Mouse (Mus musculus) retina, embryonic 14.5 days (tissue): Measurements from ENCODE around the gene Jup.

ENCODE experiments used
- DNase-seq: peaks from one replicate; pipeline ENCODE4 v3.0.0-alpha.2; 2015; ENCODE audit warnings: low spot score

The Jup gene

DNA sequence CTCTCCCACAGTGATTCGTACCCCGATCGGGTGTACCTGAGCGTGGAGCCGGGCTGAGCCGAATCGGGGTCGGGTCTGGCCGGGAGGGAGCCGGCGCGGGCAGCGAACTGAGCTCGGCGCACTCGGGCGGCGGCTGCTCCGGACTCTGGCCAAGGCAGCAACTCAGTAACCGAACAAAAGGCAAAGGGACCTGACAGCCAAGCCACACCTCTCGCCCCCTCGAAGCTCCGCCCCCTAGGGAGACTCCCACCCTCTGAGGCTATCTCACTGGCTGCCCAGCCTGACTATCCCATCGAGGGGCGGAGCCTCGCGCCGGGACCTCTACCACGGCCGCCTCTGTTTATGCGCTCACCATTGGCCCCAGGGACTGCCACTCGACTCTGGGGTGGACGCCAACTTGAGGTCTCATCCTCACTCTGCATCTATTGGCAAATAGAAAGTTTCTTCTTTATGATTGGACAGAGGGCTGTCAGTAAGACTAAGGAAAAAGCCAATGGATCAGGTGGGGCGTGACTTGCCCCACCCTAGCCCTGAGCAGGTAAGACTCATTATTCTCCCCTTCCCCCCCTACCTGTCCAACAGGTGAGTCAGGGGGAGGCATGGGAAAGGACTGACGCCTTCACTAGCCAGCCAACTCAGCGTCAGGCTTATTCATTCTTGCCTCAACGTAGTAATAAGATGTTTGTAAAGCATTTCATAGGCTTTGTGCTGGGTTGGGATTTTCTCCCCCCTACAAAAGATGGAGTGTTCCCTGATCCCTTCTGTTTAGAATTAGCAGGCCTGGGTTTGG is at the start of gene Jup:
TSS of gene Jup (minus strand) at position 164 of the 790 bp plus-strand sequence.
- DNase-seq = peak; percentile 100

DNA sequence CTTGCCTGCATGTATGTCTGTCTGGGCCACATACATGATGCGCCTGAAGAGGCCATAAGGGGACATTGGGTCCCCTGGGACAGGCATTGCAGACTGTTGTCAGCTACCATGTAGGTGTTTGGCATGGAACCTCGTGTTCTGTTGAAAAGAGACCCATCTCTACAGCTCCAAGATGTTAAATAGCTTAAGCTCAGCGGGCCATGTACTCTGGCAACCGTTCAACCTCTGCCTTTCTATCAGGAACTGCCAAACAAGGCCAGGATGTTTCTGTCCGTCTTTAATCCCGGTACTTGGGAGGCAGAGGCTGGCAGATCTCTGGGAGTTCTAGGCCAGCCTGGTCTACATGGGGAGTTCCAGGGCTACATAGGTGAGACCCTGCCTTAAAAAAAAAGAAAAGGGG is 45.1 kb upstream of the Jup start:
- DNase-seq = no peak

DNA sequence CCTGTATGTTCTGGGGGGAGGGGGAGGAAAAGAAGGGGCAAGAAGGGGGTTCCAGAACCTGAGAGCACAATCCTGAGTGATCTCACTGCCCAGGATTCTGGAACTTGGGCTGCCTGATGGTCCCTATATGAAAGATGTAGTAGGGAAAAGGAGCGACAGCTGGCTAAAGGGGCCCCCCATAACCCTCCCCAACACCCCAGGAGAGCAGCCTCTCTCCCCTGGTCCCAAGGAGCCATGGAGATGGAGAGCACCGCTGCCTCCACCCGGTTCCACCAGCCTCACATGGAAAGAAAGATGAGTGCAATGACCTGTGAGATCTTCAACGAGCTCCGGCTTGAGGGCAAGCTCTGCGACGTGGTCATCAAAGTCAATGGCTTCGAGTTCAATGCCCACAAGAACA is 44.2 kb upstream of the Jup start, which contains the start of the genes Nt5c3b and Klhl10:
TSS of gene Nt5c3b (minus strand) at position 12 of the 400 bp plus-strand sequence.
TSS of gene Klhl10 (plus strand) at position 121 of the 400 bp plus-strand sequence.
- DNase-seq = no peak

DNA sequence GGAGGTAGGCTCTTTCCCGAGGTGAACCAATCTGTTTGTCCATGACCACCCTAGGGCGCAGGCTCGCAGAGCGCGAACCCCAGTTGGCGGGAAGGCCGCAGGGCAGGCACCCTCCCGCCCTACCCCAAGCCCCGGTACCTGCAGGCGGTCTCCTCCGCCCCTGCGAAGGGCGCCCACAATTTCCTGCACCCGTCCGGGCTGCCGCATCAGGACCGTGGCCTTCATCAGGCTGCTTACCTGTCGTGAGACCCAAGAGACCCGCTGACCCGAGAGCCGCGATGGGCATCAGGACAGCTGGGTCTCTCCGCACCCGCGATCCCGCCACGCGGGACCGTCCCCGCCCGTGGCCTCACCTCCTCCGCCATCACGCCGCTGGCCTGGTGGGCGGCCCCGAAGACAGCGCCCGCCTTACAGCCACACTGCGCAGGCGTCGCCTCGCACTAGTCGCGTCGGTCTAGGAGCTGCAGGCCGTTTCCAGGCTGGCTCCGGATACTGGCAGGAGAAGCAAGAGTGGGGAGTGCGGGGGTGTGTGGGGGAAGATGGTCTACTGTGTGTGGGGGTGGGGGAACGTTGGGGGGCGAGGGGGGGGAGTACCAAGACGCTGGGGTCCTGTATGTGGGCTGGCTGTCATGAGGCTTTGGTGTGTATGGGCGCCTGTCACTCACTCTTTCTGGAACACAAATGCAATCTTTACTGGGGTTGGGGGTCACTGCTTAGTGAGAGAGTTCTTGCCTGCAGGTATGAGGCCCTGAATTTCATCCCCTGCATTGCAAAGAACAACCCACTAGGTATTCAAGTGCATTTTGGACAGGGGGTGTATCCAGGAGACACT is 43.3 kb upstream of the Jup start:
- DNase-seq = peak; percentile 87

DNA sequence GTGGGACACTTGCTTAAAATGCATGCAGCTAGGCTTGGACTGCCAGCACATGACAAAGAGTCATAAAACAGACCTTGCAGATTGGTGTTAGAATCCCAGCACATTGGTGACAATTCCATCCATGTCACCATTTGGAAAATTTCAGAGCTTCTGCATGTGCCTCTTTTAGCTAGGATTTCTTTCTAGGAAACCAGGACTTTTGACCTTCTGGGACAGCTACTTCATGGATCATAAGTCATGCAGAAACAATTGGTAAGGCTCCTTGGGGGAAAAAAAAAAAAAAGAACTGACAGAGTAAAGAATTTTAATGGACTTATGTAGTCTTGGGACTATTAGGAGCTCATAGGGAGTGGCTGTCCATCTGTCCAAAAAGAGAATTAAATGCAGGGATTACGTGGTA is 40.3 kb upstream of the Jup start:
- DNase-seq = no peak

DNA sequence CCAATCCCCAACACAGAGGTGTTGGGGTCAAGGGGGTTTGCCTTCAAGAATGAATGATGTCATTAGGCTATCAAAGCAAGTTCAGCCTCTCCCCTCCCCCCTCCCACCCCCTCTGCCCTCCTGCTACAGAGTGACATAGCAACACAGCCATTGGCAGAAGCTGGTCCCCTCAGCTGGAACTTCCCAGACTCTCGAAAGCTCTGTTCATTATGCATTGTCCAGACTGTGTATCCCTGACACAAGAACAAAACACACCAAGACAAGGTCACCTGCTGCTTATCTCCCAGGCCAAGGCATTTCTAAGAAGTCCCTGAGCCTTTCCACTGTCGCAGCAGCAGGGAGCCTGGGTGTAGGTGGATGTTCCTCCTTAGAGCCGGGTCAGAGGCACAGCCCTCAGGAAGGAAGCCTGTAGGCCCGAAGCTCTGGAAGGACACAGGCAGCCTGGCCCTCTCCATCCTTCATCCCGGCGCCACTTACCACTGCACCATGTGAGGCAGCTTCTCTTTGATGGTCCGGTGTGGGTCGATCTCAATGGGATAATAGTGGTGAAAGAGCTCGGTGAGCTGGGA is 38.2 kb upstream of the Jup start:
- no peak for DNase-seq

DNA sequence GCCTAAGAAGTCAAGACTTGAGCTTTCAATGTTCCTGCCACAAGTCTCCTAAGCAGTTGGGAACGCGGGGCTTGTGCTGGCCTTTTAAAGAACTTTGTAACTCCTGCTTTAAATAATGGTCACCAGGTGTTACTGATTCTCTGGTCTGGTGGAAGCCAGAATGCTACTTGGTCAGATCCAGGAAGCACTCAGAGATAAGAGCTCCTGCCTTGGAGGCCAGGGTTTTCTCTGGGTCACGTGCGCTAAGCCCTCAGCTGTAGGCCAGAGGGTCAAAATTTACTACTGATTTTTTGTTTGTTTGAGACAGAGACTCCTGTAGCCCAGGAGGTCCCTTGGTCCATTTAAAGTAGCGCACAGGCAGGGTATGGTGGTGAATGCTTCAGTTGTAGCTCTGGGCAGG is 34.4 kb upstream of the Jup start:
- no peak for DNase-seq

DNA sequence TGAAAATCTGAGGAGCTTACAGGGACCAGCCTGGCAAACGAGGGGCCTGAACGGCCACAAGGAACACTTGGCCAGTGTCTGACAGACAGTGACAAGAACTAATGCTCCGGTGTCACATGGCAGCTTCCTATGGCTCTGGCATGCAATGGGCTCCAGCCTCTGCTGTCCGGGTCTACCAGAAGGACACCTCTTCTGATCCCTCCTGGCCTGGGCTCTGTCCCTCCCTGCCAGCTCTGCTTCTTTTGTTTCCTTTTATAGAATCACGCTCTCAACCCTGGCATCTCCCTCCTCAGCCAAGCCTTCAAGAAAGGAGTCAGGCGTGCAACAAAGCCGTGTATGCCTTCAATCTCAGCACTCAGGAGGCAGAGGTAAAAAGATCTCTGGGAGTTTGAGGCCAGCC is 32.5 kb upstream of the Jup start:
- no peak for DNase-seq

DNA sequence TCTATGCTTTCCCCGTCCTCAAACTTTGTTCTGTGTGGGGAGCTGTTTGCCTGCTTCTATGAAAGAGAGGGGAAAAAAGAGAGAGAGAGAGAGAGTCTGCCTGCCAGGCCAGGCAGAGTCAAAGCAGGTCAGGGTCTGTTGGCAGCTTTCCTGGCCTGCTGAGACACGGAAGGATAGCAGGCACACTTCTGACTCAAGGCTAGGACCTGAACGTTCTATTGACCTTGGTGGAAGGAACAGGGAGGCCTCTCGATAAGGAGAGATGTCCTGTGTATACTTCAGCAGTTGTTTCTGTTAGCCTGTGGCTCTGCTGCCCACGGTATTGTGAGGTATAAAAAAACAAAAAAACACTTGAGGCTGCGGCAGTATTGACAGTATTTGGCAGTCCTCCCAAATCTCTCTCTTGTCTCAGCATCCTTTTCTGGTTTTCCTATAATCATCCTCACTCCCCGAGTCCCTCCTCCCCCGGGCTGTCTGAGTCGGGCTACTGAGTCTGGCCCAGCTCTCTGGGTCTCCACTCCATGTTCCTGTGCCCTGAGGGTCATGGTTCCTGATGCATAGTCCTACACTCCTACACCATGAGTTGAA is 31.1 kb upstream of the Jup start:
- DNase-seq = no peak

DNA sequence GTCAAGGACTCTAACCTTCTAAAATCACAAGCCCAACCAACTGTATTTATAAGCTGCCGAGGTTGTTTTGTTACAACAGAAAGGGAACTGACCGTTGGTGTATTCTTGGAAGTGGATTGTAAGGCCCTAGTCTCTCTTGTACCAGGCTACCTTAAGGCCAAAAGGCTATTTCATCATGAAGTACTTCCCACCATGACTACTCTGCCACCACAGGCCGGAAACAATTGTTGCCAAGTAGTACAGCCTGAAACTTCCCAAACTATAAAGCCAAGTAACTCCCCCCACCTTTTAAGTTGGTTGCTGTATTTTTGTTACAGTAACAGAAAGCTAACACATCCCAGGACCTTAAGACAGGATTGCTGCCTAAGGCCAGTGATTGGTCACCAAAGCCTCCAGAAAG is 29.3 kb upstream of the Jup start:
- no peak for DNase-seq

DNA sequence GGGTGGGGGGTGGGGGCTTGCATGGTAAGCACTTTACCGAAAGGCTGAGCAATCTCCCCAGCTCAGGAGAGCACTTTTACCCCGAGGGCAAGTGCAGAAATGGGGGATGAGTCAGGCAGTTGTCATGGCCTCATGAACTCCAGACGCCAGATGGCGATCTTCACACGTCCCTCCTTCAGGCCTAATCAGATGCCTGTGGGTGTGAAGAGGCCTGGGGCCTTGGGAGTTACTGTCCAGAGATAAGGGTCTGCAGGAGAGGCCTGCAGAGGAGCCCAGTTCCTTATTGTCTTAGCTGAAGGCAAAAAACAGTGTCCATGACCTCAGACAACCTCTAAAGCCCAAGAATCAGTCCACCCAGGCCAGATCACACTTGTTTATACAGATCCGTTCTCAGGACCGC is 28.3 kb upstream of the Jup start:
- DNase-seq = peak; percentile 92

DNA sequence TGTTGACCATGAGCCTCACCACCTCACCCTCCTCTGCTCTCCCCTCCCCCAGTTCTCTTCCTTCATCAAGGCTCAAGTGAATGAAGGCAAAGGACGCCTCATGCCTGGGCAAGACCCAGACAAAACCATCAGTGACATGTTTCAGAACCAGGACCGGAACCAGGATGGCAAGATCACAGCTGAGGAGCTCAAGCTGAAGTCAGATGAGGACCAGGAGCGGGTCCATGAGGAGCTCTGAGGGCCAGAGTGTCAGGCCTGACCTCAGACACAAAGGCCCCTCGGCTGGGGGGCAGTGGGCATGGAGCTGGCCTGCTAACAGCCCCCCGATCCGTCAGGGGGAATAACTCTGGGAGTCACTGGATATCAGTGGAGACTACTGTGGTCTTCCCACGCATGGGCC is 26.3 kb upstream of the Jup start:
- DNase-seq = no peak

DNA sequence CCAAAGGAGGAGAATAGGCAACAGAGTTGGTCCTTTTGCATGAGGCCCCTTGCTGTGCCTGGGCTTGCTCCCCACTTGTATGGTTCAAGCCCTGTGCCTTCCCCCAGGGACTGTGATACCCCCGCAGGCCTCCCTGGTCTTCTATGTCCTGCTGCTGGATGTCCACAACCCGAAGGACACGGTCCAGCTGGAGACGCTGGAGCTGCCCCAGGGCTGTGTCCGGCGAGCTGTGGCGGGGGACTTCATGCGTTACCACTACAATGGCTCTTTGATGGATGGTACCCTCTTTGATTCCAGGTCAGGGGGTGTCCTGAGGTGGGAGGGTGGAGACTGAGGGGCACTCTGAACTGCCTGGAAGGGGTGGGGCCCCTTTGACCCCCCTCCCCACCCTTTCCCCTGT is 24.0 kb upstream of the Jup start:
- DNase-seq = no peak

DNA sequence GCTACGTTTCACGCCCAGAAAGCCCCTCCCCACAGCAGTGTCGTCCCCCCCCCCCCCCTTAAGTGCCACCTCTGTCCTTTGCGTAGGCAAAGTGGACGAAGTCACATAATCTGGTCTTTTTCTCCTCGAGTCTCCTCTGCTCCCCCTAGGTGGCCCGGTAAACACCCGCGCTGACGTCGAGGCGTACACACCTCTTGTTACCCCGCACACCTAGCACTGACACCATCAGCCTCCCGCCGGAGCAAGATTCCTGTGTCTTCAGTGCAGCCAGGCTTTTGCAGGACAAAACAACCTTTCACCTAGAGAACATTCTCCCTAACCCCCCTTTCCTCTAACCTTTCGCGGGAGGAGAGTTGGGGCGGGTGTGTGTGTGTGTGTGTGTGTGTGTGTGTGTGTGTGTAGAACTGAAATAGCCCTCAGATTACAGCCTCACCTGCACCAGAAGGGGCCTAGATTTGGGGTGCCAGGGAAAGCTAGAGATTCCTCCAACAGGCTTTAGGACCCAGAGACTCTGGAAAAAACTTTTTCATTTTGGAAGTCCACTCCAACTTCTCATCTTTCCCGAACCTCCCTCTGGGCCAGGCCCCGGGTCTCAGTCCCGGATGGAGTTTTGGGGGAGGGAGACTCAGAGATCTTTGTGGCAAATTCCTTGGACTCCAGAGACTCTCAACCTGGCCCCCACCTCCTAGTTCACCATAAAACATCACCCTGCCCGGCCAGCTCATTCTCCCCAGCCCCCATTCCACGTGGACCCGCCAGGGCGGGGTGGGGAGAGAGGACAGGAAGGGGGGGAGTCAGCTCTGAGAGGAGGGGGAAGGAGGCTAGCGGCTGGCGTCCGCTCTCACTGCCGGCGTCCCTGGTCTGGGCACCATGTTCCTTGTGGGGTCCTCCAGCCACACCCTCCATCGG is 17.6 kb upstream of the Jup start, which contains the start of gene Fkbp10:
TSS of gene Fkbp10 (plus strand) at position 784 of the 909 bp plus-strand sequence.
- DNase-seq = peak; percentile 58

DNA sequence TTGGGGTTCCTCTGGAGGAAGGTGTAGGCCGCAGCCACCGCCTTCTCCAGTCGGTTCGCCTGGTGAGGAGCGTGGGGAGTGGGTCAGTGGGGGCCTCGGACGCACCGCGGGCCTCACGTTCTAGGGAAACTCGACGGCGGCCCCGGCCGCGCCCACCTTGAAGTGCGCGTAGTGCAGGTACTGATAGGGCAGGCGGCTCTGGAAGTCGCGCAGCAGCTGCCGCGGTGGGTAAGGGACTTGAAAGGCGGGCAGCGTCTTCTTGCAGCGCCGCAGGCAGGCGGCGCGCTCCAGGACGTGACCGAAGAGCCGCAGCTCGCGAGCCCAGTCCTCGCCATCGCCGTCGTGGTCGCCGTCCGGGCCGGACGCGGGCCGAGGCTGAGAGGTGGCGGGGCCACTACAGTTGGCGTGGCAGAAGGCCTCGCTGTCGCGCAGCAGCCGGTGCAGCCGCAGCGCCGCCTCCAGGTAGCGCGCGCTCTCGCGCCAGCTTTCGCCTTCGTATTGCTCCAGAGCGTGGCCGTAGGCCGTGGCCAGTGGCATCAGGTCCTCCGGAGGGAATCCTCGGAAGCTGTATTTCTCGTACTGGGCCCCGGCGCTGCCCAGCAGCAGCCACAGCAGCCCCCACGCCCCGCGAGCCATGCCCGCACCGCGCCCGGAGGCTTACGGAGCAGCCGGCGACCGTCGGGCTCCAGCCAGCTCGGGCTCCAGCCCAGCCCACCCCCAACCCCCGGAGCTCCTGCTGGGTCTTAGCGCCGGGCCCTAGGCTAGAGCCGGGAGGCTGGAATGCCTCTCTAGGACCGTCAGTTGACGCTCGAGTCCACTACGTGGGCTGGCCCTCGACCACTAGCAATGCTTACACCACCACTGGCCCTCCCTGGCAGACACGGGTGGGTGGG is 16.7 kb upstream of the Jup start, which contains the start of gene P3h4:
TSS of gene P3h4 (minus strand) at position 816 of the 893 bp plus-strand sequence.
- DNase-seq = peak; percentile 87

DNA sequence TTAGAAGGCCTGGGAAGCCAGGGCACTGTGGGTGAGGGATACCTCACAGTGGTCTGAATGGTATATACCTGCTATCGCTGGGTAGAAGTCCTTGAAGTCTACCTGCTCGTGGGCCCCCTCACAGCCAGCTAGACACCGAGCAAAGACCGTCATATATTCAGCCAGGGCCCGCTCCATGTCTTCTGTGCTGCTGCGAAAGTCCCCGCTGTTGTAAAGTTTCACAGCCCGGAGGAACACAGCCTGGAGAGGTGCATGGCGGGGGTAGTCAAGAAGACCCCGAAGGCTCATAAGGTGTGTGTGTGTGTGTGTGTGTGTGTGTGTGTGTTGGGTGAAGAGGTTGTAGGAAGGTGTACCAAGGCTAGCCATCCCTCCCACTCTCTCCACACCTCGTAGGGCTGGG is 16.0 kb upstream of the Jup start:
- DNase-seq = no peak

DNA sequence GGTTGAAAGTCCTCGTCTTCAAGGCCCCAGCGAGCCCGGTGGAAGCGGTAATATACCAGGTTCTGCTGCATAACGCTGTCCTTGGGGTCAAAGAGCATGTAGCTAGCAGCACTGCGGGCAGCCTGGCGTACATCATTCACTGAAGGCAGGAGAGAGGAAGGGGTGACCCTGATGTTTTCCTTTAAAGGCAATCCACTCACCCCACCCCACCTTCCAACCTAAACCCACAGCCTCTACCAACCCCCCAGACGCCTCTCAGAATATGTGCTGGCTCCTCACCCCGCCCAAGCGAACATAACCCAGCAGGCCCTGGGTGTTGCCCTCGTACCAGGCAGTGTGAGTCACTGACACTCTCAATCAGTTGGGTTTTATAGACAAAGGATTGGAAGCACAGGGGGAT is 14.2 kb upstream of the Jup start:
- no peak for DNase-seq

DNA sequence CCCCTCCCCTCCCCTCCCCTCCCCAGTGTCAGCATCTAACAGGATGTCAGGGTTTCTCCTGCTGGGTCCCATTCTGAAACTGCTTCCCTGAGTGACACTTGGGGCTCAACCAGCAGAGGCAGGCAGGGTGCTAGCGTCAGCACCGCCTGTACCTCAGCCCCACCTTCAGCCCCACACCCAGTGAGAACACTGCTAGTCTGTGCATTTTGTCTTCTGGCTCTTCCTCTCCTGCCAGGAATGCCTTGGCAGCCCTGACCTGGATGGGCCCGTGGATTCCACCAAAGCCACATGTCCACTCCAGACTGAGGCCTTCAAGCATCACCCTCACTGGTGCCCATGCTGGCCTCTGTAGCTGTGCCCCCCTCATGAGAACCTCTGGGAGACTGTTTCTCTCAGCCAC is 12.1 kb upstream of the Jup start:
- no peak for DNase-seq

DNA sequence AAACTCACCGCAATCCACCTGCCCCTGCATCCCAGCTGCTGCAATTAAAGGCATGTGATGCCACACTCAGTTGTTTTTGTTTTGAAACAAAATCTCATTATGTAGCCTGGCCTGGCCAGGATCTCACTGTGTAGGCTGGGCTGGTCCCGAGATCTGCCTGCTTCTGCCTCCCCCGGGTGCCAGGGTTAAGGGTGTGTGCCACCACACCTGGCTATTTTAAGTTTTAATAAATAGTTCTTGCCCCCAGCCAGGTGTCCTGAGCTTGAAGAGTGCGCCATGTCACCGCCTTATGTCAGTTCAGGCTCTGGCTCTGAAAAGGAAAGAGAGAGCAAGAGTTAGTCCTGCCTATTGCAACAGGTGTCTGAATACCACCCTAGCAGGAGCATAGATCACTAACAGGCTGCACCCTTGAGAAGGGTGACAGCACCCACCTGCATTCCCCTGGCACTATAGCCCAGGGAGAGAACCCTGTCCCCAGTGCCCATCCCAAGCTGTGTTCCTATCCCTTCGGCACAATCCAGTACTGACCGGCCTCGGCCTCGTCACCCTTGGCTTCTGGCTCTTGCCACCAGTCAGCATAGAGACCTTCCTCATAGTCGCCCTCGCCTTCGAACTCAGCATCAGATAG is 11.4 kb upstream of the Jup start:
- no peak for DNase-seq
